Mouse (Mus musculus): Measurements from ENCODE around the gene Shh. TPM values are rescaled to one million over a fixed set of nuclear protein-coding genes. Genes with fewer than 3 reads are reported as not detected.

Gene Shh
- total and polyA plus RNA-seq, 2 experiments from 2014 or later, result 0.83 to 3.2 TPM

- no peaks in the 10 kb centered on the region for H3K27me3 ChIP-seq (ENCODE audit: insufficient read depth, low read length)
- H3K36me3 ChIP-seq (ENCODE audit: insufficient read depth, low read length), result peaks cover 71% of the 10 kb centered on the region
- no peaks in the 10 kb centered on the region for H3K4me1 ChIP-seq (ENCODE audit: insufficient read depth, low read length)
- no peak for ATAC-seq (ENCODE audit: low FRiP score)
- 95% methylated on average over 3 of the region's 3 CpGs for WGBS
- no peak overlapping the region for H3K9ac ChIP-seq (replicated peaks; ENCODE audit: low read length, poor library complexity, severe bottlenecking)
- H3K4me3 ChIP-seq (ENCODE audit: low read depth, low read length), result no peak overlapping the region
- no peak for TF ChIP-seq CTCF (IDR thresholded peaks at IDR 0.05)
- H3K9me3 ChIP-seq (ENCODE audit: low read length), result no peaks in the 10 kb centered on the region
- H3K4me2 ChIP-seq (ENCODE audit: low read depth, low read length, poor library complexity, severe bottlenecking), result no peak overlapping the region
- no peak overlapping the region for H3K27ac ChIP-seq (ENCODE audit: low read depth, low read length)
- DNase-seq (ENCODE audit: low spot score), result no peak
Observed at GRCm38 (mm10) chr5:28414076-28414475, 53.0 kb downstream of the Shh start.

GRCm38 (mm10) chr5:28413533-28413932, 53.5 kb downstream of the Shh start:
- Histone ChIP-seq H3K36me3 (ENCODE audit: insufficient read depth, low read length) (peaks cover 71% of the 10 kb centered on the region), H3K4me1 (ENCODE audit: insufficient read depth, low read length) (no peaks in the 10 kb centered on the region), H3K9ac (replicated peaks; ENCODE audit: low read length, poor library complexity, severe bottlenecking) (no peak overlapping the region), H3K27me3 (ENCODE audit: insufficient read depth, low read length) (no peaks in the 10 kb centered on the region), H3K4me3 (ENCODE audit: low read depth, low read length) (no peak overlapping the region), H3K27ac (ENCODE audit: low read depth, low read length) (no peak overlapping the region), H3K9me3 (ENCODE audit: low read length) (no peaks in the 10 kb centered on the region), H3K4me2 (ENCODE audit: low read depth, low read length, poor library complexity, severe bottlenecking) (no peak overlapping the region)
- ATAC-seq (ENCODE audit: low FRiP score), result no peak
- TF ChIP-seq CTCF (IDR thresholded peaks at IDR 0.05), result no peak
- 87% methylated on average over 5 of the region's 5 CpGs for WGBS
- DNase-seq (ENCODE audit: low spot score), result no peak

- Histone ChIP-seq H3K4me3 (ENCODE audit: low read depth, low read length) (no peak overlapping the region), H3K9ac (replicated peaks; ENCODE audit: low read length, poor library complexity, severe bottlenecking) (no peak overlapping the region), H3K36me3 (ENCODE audit: insufficient read depth, low read length) (peaks cover 63% of the 10 kb centered on the region), H3K27me3 (ENCODE audit: insufficient read depth, low read length) (no peaks in the 10 kb centered on the region), H3K4me2 (ENCODE audit: low read depth, low read length, poor library complexity, severe bottlenecking) (no peak overlapping the region), H3K27ac (ENCODE audit: low read depth, low read length) (no peak overlapping the region), H3K4me1 (ENCODE audit: insufficient read depth, low read length) (no peaks in the 10 kb centered on the region), H3K9me3 (ENCODE audit: low read length) (no peaks in the 10 kb centered on the region)
- DNase-seq (ENCODE audit: low spot score) (no peak), ATAC-seq (ENCODE audit: low FRiP score) (no peak)
- 84% methylated on average over 2 of the region's 2 CpGs for WGBS
- TF ChIP-seq CTCF (IDR thresholded peaks at IDR 0.05), result no peak
Observed at GRCm38 (mm10) chr5:28412006-28412685, 54.9 kb downstream of the Shh start.

Other genes starting within 250 kb of the Shh start
- gene Cnpy1, start 221.4 kb downstream of the Shh start, total RNA-seq (2014; rRNA removed), result 41.4 and 47.0 TPM in 2 replicates
- gene Cnpy1, start 221.4 kb downstream of the Shh start, polyA plus RNA-seq (2015; fragmentation: Nextera tagmentation; extraction: Ambion mirVana), result 14.6 and 17.5 TPM in 2 replicates
- 31.6 and 36.1 TPM in 2 replicates for gene Rbm33, start 150.1 kb downstream of the Shh start, total RNA-seq (2014; rRNA removed)
- 10.3 and 13.8 TPM in 2 replicates for gene Rbm33, start 150.1 kb downstream of the Shh start, polyA plus RNA-seq (2015; fragmentation: Nextera tagmentation; extraction: Ambion mirVana)

All from midbrain, postnatal 0 days (tissue).